Comparison of ENCODE assay signal across 28 mouse cellular contexts in the genomic region with DNA sequence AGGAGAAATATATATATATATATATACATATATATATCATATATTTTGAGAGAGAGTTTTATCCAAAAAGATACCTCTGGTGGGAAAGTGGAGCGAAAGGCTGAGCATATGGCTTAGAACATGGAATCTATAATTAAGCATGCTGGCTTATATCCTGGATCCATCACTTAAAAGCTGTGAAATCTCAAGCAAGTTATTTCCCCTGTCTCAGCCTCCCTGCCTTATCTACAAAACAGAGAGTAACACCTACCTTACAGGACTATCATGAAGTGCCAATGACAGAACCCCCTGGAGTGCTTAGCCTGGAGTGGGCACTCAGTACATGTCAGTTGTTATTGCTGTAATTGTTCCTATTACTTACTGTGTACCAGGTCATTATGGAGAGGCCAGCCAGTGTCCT.
DNase-seq lines count a peak whose midpoint lies in the region; ATAC-seq and TF ChIP-seq lines count a peak whose summit lies in the region.
"Had no signal": no experiment of that assay in that cellular context is flagged by ENCODE, and none has a peak within 500 bp of the region (broad histone marks: within the 10 kb centered on the region; RNA-seq: fewer than 3 reads in every experiment).

No protein-coding gene starts in this region.

- peak; percentile 27 for DNase-seq in brain, adult 2 months (ENCODE audit: low read depth, low spot score)
- DNase-seq in retina, embryonic 14.5 days (ENCODE audit: low spot score) = peak; percentile 59
- no peak for DNase-seq in left cerebral cortex, postnatal 14 days (ENCODE audit: low spot score in 2 of 2)
- no peak for DNase-seq in layer of hippocampus, postnatal 14 days (ENCODE audit: low spot score in 2 of 2)
- DNase-seq: adrenal gland, adult 8-10 months; B cell, adult 2 months; cerebellum, adult 11-12 months; cerebellum, postnatal 14 days; gastrocnemius, postnatal 25 days; heart, adult 18-20 months; heart, postnatal 36 days; kidney, adult 9 months; kidney, postnatal 10 days; layer of hippocampus, adult 9-11 months; liver; lung, adult 2 months; lung, postnatal 10 days; right cerebral cortex, postnatal 14 days had no signal

- no peak for TF ChIP-seq EP300 in ES-Bruce4 (IDR thresholded peaks at IDR 0.05; ENCODE audit: insufficient read depth, low read depth, low read length)

- peak overlapping the region; percentile 33; the same call in 1 of the 2 replicates for H3K27ac ChIP-seq in ES-Bruce4 (ENCODE audit: insufficient read depth, low read length)
- peak overlapping the region; percentile 51; the same call in 1 of the 2 replicates for H3K27ac ChIP-seq in embryonic facial prominence, embryonic 15.5 days (replicated peaks)
- H3K27ac ChIP-seq: hindbrain, embryonic 12.5 days; liver, embryonic 14.5 days; macrophage; midbrain, embryonic 13.5 days; neural tube, embryonic 13.5 days had no signal

- no peak for ATAC-seq in embryonic facial prominence, embryonic 15.5 days (ENCODE audit: insufficient number of reproducible peaks, low FRiP score, low TSS enrichment, low read depth)
- ATAC-seq: intestine, embryonic 16.5 days; midbrain, embryonic 13.5 days had no signal

- 81% methylated on average over 1 of the region's 1 CpGs for WGBS in embryonic facial prominence, embryonic 15.5 days

- no peak overlapping the region for H3K4me3 ChIP-seq in ES-Bruce4 (ENCODE audit: low read depth, low read length)
- H3K4me3 ChIP-seq in embryonic facial prominence, embryonic 15.5 days (replicated peaks) = no peak overlapping the region
- H3K4me3 ChIP-seq: embryonic facial prominence, embryonic 13.5 days; hindbrain, embryonic 12.5 days; midbrain, embryonic 13.5 days; neural tube, embryonic 13.5 days had no signal

- H3K27me3 ChIP-seq in ES-Bruce4 (ENCODE audit: control insufficient read depth, insufficient read depth, low read length, poor library complexity, severe bottlenecking) = no peaks in the 10 kb centered on the region
- H3K27me3 ChIP-seq in embryonic facial prominence, embryonic 15.5 days = no peaks in the 10 kb centered on the region
- H3K27me3 ChIP-seq: embryonic facial prominence, embryonic 13.5 days; hindbrain, embryonic 12.5 days; midbrain, embryonic 13.5 days; neural tube, embryonic 13.5 days had no signal

- no peaks in the 10 kb centered on the region for H3K9me3 ChIP-seq in ES-Bruce4 (replicated peaks; ENCODE audit: control insufficient read depth, insufficient read depth, low read length, poor library complexity, severe bottlenecking)
- no peaks in the 10 kb centered on the region for H3K9me3 ChIP-seq in embryonic facial prominence, embryonic 15.5 days (replicated peaks)
- H3K9me3 ChIP-seq: embryonic facial prominence, embryonic 13.5 days; hindbrain, embryonic 12.5 days; midbrain, embryonic 13.5 days; neural tube, embryonic 13.5 days had no signal

- no peak overlapping the region for H3K4me2 ChIP-seq in embryonic facial prominence, embryonic 15.5 days (replicated peaks)
- H3K4me2 ChIP-seq: embryonic facial prominence, embryonic 13.5 days; heart, embryonic 11.5 days; hindbrain, embryonic 12.5 days; midbrain, embryonic 13.5 days; neural tube, embryonic 13.5 days had no signal

- intact Hi-C loops in left cerebral cortex, postnatal 14 days (cut with DNase I) = no loop called here

- H3K4me1 ChIP-seq in ES-Bruce4 (ENCODE audit: control insufficient read depth, insufficient read depth, low read length) = peaks cover 2% of the 10 kb centered on the region
- peaks cover 15% of the 10 kb centered on the region for H3K4me1 ChIP-seq in embryonic facial prominence, embryonic 15.5 days
- H3K4me1 ChIP-seq: hindbrain, embryonic 12.5 days; midbrain, embryonic 13.5 days; neural tube, embryonic 13.5 days had no signal

- H3K9ac ChIP-seq in ES-Bruce4 (ENCODE audit: low read depth, poor library complexity, severe bottlenecking) = no peak overlapping the region
- H3K9ac ChIP-seq in embryonic facial prominence, embryonic 15.5 days = no peak overlapping the region
- H3K9ac ChIP-seq: embryonic facial prominence, embryonic 13.5 days; hindbrain, embryonic 12.5 days; liver, embryonic 14.5 days; midbrain, embryonic 13.5 days; neural tube, embryonic 13.5 days had no signal

- no peaks in the 10 kb centered on the region for H3K36me3 ChIP-seq in ES-Bruce4 (ENCODE audit: control insufficient read depth, insufficient read depth, low read length, poor library complexity, severe bottlenecking)
- H3K36me3 ChIP-seq in embryonic facial prominence, embryonic 15.5 days = no peaks in the 10 kb centered on the region
- H3K36me3 ChIP-seq: embryonic facial prominence, embryonic 13.5 days; hindbrain, embryonic 12.5 days; midbrain, embryonic 13.5 days; neural tube, embryonic 13.5 days had no signal

- TF ChIP-seq CTCF in ES-Bruce4 (IDR thresholded peaks at IDR 0.05; ENCODE audit: low read depth, low read length) = no peak

- TF ChIP-seq POLR2A in ES-Bruce4 (IDR thresholded peaks at IDR 0.05; ENCODE audit: insufficient read depth, low read length) = no peak

Comparison
In these comparisons a context has a peak if more than half of its experiments do, and no peak if none do; other contexts are left out.
1. DNase-seq: peak in brain, adult 2 months (single experiment) and retina, embryonic 14.5 days (single experiment); none in left cerebral cortex, postnatal 14 days (0 of 2) and layer of hippocampus, postnatal 14 days (0 of 2).